ENCODE assay signal across 8 mouse cellular contexts in genomic region chr2:131189521-131190309, GRCm38 (mm10). TPM values are rescaled to one million over a fixed set of nuclear protein-coding genes. Genes with fewer than 3 reads are reported as not detected.
DNase-seq lines count a peak whose midpoint lies in the region; ATAC-seq and TF ChIP-seq lines count a peak whose summit lies in the region.

No protein-coding gene starts in this region.

- H3K27ac ChIP-seq in embryonic facial prominence, embryonic 15.5 days (replicated peaks) = peak overlapping the region; percentile 3; the same call in 1 of the 2 replicates
- peak overlapping the region; percentile 94 for H3K27ac ChIP-seq in liver, embryonic 12.5 days
- H3K27ac ChIP-seq in left cerebral cortex, adult 2 months = no peak overlapping the region

- no peak overlapping the region for H3K4me2 ChIP-seq in embryonic facial prominence, embryonic 15.5 days (replicated peaks)
- H3K4me2 ChIP-seq in liver, embryonic 12.5 days = peak overlapping the region; percentile 91

- intact Hi-C loops in left cerebral cortex, adult 2 months (cut with DNase I) = no loop called here

- H3K4me1 ChIP-seq in lung, adult 2 months (ENCODE audit: control insufficient read depth, insufficient read depth, low read length) = peaks cover 21% of the 10 kb centered on the region
- peaks cover 40% of the 10 kb centered on the region for H3K4me1 ChIP-seq in embryonic facial prominence, embryonic 15.5 days
- H3K4me1 ChIP-seq in liver, embryonic 12.5 days = peaks cover 55% of the 10 kb centered on the region

- H3K36me3 ChIP-seq in embryonic facial prominence, embryonic 15.5 days = peaks cover 41% of the 10 kb centered on the region
- peaks cover 67% of the 10 kb centered on the region for H3K36me3 ChIP-seq in liver, embryonic 12.5 days

- H3K27me3 ChIP-seq in embryonic facial prominence, embryonic 15.5 days = no peaks in the 10 kb centered on the region
- H3K27me3 ChIP-seq in liver, embryonic 12.5 days (replicated peaks) = peaks cover 9% of the 10 kb centered on the region

- no peak overlapping the region for H3K4me3 ChIP-seq in lung, adult 2 months (replicated peaks; ENCODE audit: extremely low read depth, low read depth, low read length)
- H3K4me3 ChIP-seq in embryonic facial prominence, embryonic 15.5 days (replicated peaks) = no peak overlapping the region
- H3K4me3 ChIP-seq in liver, embryonic 12.5 days = peak overlapping the region; percentile 90
- no peak overlapping the region for H3K4me3 ChIP-seq in left cerebral cortex, adult 2 months

- 27% methylated on average over 5 of the region's 5 CpGs for WGBS in lung, adult 2 months
- WGBS in embryonic facial prominence, embryonic 15.5 days = 45% methylated on average over 5 of the region's 5 CpGs
- 26% methylated on average over 5 of the region's 5 CpGs for WGBS in liver, embryonic 12.5 days (ENCODE audit: insufficient replicate concordance)

- no peak overlapping the region for H3K9ac ChIP-seq in embryonic facial prominence, embryonic 15.5 days
- peak overlapping the region; percentile 97 for H3K9ac ChIP-seq in liver, embryonic 12.5 days

- ATAC-seq in embryonic facial prominence, embryonic 15.5 days (ENCODE audit: insufficient number of reproducible peaks, low FRiP score, low TSS enrichment, low read depth) = no peak
- peak; percentile 61 for ATAC-seq in liver, embryonic 12.5 days

- peak; percentile 45 to 72 for DNase-seq in lung, adult 18-20 months
- DNase-seq in lung, adult 2 months = no peak
- peak; percentile 26 for DNase-seq in retina, embryonic 14.5 days (ENCODE audit: low spot score)
- DNase-seq in left cerebral cortex, adult 2 months (ENCODE audit: extremely low spot score in 1 of 2, low spot score in 2 of 2) = no peak
- DNase-seq in layer of hippocampus, adult 8-10 months (ENCODE audit: low spot score in 2 of 2) = no peak
- no peak for DNase-seq in cerebellum, adult 9-11 months

- TF ChIP-seq CTCF in lung, adult 2 months (IDR thresholded peaks at IDR 0.05; ENCODE audit: insufficient read depth, low read length) = no peak
- no peak for TF ChIP-seq CTCF in left cerebral cortex, adult 2 months (IDR thresholded peaks at IDR 0.05)

- no peaks in the 10 kb centered on the region for H3K9me3 ChIP-seq in embryonic facial prominence, embryonic 15.5 days (replicated peaks)
- H3K9me3 ChIP-seq in liver, embryonic 12.5 days (replicated peaks) = no peaks in the 10 kb centered on the region

- no peak for TF ChIP-seq POLR2A in lung, adult 2 months (IDR thresholded peaks at IDR 0.05; ENCODE audit: borderline replicate concordance, extremely low read depth, low read depth, low read length)

RNA-seq across cellular contexts. Expression of gene Spef1, which starts 2.6 kb away (rescaled TPM):
- 16.6 and 19.2 TPM in 2 replicates for polyA plus RNA-seq in lung, adult 2 months (2012; rRNA removed)
- 10.3 and 15.2 TPM in 2 replicates for polyA plus RNA-seq in embryonic facial prominence, embryonic 15.5 days (2015; fragmentation: Nextera tagmentation; extraction: Ambion mirVana)
- 1.0 and 1.1 TPM in 2 replicates for polyA plus RNA-seq in liver, embryonic 12.5 days (2016; fragmentation: Nextera tagmentation; extraction: Ambion mirVana)
- 10 to 100 TPM; 10.9 to 11.0 TPM for total RNA-seq in left cerebral cortex, adult 2 months (2021)
- 10 to 100 TPM in 2 of 4 experiments, 1 to 10 TPM in 2; 6.7 to 10.7 (median 8.8) TPM for total RNA-seq in layer of hippocampus, adult 8-10 months (2022)

RNA-seq across cellular contexts. Expression of gene Cdc25b, which starts 3.0 kb away (rescaled TPM):
- 34.5 and 39.1 TPM in 2 replicates for polyA plus RNA-seq in lung, adult 2 months (2012; rRNA removed)
- polyA plus RNA-seq in embryonic facial prominence, embryonic 15.5 days (2015; fragmentation: Nextera tagmentation; extraction: Ambion mirVana) = 52.3 and 59.1 TPM in 2 replicates
- 172 and 182 TPM in 2 replicates for polyA plus RNA-seq in liver, embryonic 12.5 days (2016; fragmentation: Nextera tagmentation; extraction: Ambion mirVana)
- total RNA-seq in left cerebral cortex, adult 2 months (2021) = 10 to 100 TPM; 19.8 to 22.2 TPM
- total RNA-seq in layer of hippocampus, adult 8-10 months (2022) = 10 to 100 TPM; 21.6 to 31.4 (median 25.4) TPM

RNA-seq across cellular contexts. Expression of gene Cenpb, which starts 9.8 kb away (rescaled TPM):
- polyA plus RNA-seq in lung, adult 2 months (2012; rRNA removed) = 131 and 138 TPM in 2 replicates
- polyA plus RNA-seq in embryonic facial prominence, embryonic 15.5 days (2015; fragmentation: Nextera tagmentation; extraction: Ambion mirVana) = 13.3 and 14.6 TPM in 2 replicates
- 5.9 and 6.5 TPM in 2 replicates for polyA plus RNA-seq in liver, embryonic 12.5 days (2016; fragmentation: Nextera tagmentation; extraction: Ambion mirVana)
- 10 to 100 TPM; 65.3 to 69.8 TPM for total RNA-seq in left cerebral cortex, adult 2 months (2021)
- total RNA-seq in layer of hippocampus, adult 8-10 months (2022) = 10 to 100 TPM; 65.8 to 79.4 (median 73.1) TPM

RNA-seq across cellular contexts. Expression of gene Ap5s1, which starts 17.2 kb away (rescaled TPM):
- 44.5 and 46.4 TPM in 2 replicates for polyA plus RNA-seq in lung, adult 2 months (2012; rRNA removed)
- polyA plus RNA-seq in embryonic facial prominence, embryonic 15.5 days (2015; fragmentation: Nextera tagmentation; extraction: Ambion mirVana) = 27.9 and 28.0 TPM in 2 replicates
- polyA plus RNA-seq in liver, embryonic 12.5 days (2016; fragmentation: Nextera tagmentation; extraction: Ambion mirVana) = 16.4 and 17.0 TPM in 2 replicates
- total RNA-seq in left cerebral cortex, adult 2 months (2021) = 10 to 100 TPM; 21.7 to 28.7 TPM
- 10 to 100 TPM; 20.9 to 24.2 (median 22.8) TPM for total RNA-seq in layer of hippocampus, adult 8-10 months (2022)

RNA-seq across cellular contexts. Expression of gene 1700037H04Rik, which starts 29.8 kb away (rescaled TPM):
- polyA plus RNA-seq in lung, adult 2 months (2012; rRNA removed) = 67.6 and 76.4 TPM in 2 replicates
- 67.3 and 69.3 TPM in 2 replicates for polyA plus RNA-seq in embryonic facial prominence, embryonic 15.5 days (2015; fragmentation: Nextera tagmentation; extraction: Ambion mirVana)
- 131 and 141 TPM in 2 replicates for polyA plus RNA-seq in liver, embryonic 12.5 days (2016; fragmentation: Nextera tagmentation; extraction: Ambion mirVana)
- total RNA-seq in left cerebral cortex, adult 2 months (2021) = 10 to 100 TPM; 63.7 to 76.7 TPM
- total RNA-seq in layer of hippocampus, adult 8-10 months (2022) = 10 to 100 TPM; 53.5 to 59.8 (median 57.2) TPM

Comparison
In these comparisons a context has a peak if more than half of its experiments do, and no peak if none do; other contexts are left out.
1. DNase-seq: peak in lung, adult 18-20 months (2 of 2) and retina, embryonic 14.5 days (single experiment); none in lung, adult 2 months (single experiment), left cerebral cortex, adult 2 months (0 of 2), layer of hippocampus, adult 8-10 months (0 of 2) and cerebellum, adult 9-11 months (single experiment).